Mouse (Mus musculus): ENCODE results near the gene Sec14l5. TPM values are rescaled to one million over a fixed set of nuclear protein-coding genes. Genes with fewer than 3 reads are reported as not detected.
A peak's percentile ranks its signal among the peaks of the same experiment; 100 is the strongest.

Sec14l5 gene
- polyA plus RNA-seq, 1 experiment from 2014 or later: not detected

- H3K27me3 ChIP-seq: peaks cover 9% of the 10 kb centered on the region
- TF ChIP-seq CTCF (IDR thresholded peaks at IDR 0.05): no peak
- DNase-seq (ENCODE audit: low read depth, low spot score) (no peak), ATAC-seq (no peak)
- in situ Hi-C loops (cut with MboI; ENCODE audit: low pct_unique_long_range_greater_than_20kb): no loop called here
- ChIA-PET POLR2A (no interaction called here), CTCF (no interaction called here)
Measured at GRCm38 (mm10) chr16:5184101-5184500, 37.2 kb downstream of the Sec14l5 start.

GRCm38 (mm10) chr16:5184956-5185355, 38.0 kb downstream of the Sec14l5 start:
- ATAC-seq (no peak), DNase-seq (ENCODE audit: low read depth, low spot score) (no peak)
- in situ Hi-C loops (cut with MboI; ENCODE audit: low pct_unique_long_range_greater_than_20kb): no loop called here
- TF ChIP-seq CTCF (IDR thresholded peaks at IDR 0.05): no peak
- CTCF ChIA-PET: no interaction called here
- peaks cover 14% of the 10 kb centered on the region for H3K27me3 ChIP-seq
- POLR2A ChIA-PET: no interaction called here

- ChIA-PET POLR2A (no interaction called here), CTCF (no interaction called here)
- H3K27me3 ChIP-seq: peaks cover 16% of the 10 kb centered on the region
- ATAC-seq (no peak), DNase-seq (ENCODE audit: low read depth, low spot score) (no peak)
- in situ Hi-C loops (cut with MboI; ENCODE audit: low pct_unique_long_range_greater_than_20kb): no loop called here
- TF ChIP-seq CTCF (IDR thresholded peaks at IDR 0.05): no peak
Measured at GRCm38 (mm10) chr16:5185691-5186090, 38.8 kb downstream of the Sec14l5 start.

- CTCF ChIA-PET: no interaction called here
- DNase-seq (ENCODE audit: low read depth, low spot score): no peak
- in situ Hi-C loops (cut with MboI; ENCODE audit: low pct_unique_long_range_greater_than_20kb): no loop called here
- ATAC-seq: no peak
- peaks cover 18% of the 10 kb centered on the region for H3K27me3 ChIP-seq
- no peak for TF ChIP-seq CTCF (IDR thresholded peaks at IDR 0.05)
- POLR2A ChIA-PET: no interaction called here
Measured at GRCm38 (mm10) chr16:5186234-5186633, 39.3 kb downstream of the Sec14l5 start.

GRCm38 (mm10) chr16:5195080-5195479, 48.2 kb downstream of the Sec14l5 start:
- ChIA-PET POLR2A (no interaction called here), CTCF (interaction anchor here (0.7 to 0.8 kb wide), 2 partner anchors 17 to 35 kb away, joined by 3 read pairs; no protein-coding TSS in a partner anchor)
- ATAC-seq: peak; percentile 73
- peaks cover 11% of the 10 kb centered on the region for H3K27me3 ChIP-seq
- no peak for DNase-seq (ENCODE audit: low read depth, low spot score)
- no peak for TF ChIP-seq CTCF (IDR thresholded peaks at IDR 0.05)
- in situ Hi-C loops (cut with MboI; ENCODE audit: low pct_unique_long_range_greater_than_20kb): no loop called here

- no peak for TF ChIP-seq CTCF (IDR thresholded peaks at IDR 0.05)
- POLR2A ChIA-PET: interaction anchor here (1.3 kb wide), 1 partner anchor 52 kb away, joined by 3 read pairs; no protein-coding TSS in a partner anchor
- DNase-seq (ENCODE audit: low read depth, low spot score) (no peak), ATAC-seq (peak; percentile 40)
- no peaks in the 10 kb centered on the region for H3K27me3 ChIP-seq
- CTCF ChIA-PET: interaction anchor here (0.8 to 2.5 kb wide), 8 partner anchors 14 to 140 kb away, joined by 3 to 10 read pairs (median 6); partner anchors contain the start of gene Alg1
- in situ Hi-C loops (cut with MboI; ENCODE audit: low pct_unique_long_range_greater_than_20kb): loop anchor here (5.0 to 10.0 kb wide), 2 partner anchors 35 to 262 kb away; no protein-coding TSS in a partner anchor
Measured at GRCm38 (mm10) chr16:5202681-5203080, 55.8 kb downstream of the Sec14l5 start.

- ChIA-PET POLR2A (no interaction called here), CTCF (interaction anchor here (0.8 to 2.5 kb wide), 8 partner anchors 13 to 141 kb away, joined by 3 to 10 read pairs (median 6); partner anchors contain the start of gene Alg1)
- DNase-seq (ENCODE audit: low read depth, low spot score): no peak
- H3K27me3 ChIP-seq: no peaks in the 10 kb centered on the region
- ATAC-seq: peak; percentile 24
- TF ChIP-seq CTCF (IDR thresholded peaks at IDR 0.05): no peak
- in situ Hi-C loops (cut with MboI; ENCODE audit: low pct_unique_long_range_greater_than_20kb): loop anchor here (5.0 to 10.0 kb wide), 2 partner anchors 34 to 262 kb away; no protein-coding TSS in a partner anchor
Measured at GRCm38 (mm10) chr16:5203200-5203599, 56.3 kb downstream of the Sec14l5 start.

GRCm38 (mm10) chr16:5203668-5204433, 56.9 kb downstream of the Sec14l5 start, which contains the start of gene Nagpa:
Gene Nagpa (minus strand): TSS chr16:5204012.
- TF ChIP-seq CTCF (IDR thresholded peaks at IDR 0.05): no peak
- DNase-seq (ENCODE audit: low read depth, low spot score) (peak; percentile 34), ATAC-seq (peak; percentile 80)
- ChIA-PET POLR2A (interaction anchor here (0.5 kb wide), 1 partner anchor 35 kb away, joined by 5 read pairs; no protein-coding TSS in a partner anchor), CTCF (interaction anchor here (1.0 to 2.5 kb wide), 5 partner anchors 13 to 51 kb away, joined by 3 to 10 read pairs (median 6); no protein-coding TSS in a partner anchor)
- no peaks in the 10 kb centered on the region for H3K27me3 ChIP-seq
- in situ Hi-C loops (cut with MboI; ENCODE audit: low pct_unique_long_range_greater_than_20kb): loop anchor here (5.0 to 10.0 kb wide), 2 partner anchors 33 to 261 kb away; no protein-coding TSS in a partner anchor

- in situ Hi-C loops (cut with MboI; ENCODE audit: low pct_unique_long_range_greater_than_20kb): loop anchor here (10.0 kb wide), 1 partner anchor 259 kb away; no protein-coding TSS in a partner anchor
- ChIA-PET POLR2A (no interaction called here), CTCF (no interaction called here)
- H3K27me3 ChIP-seq: no peaks in the 10 kb centered on the region
- ATAC-seq: no peak
- no peak for TF ChIP-seq CTCF (IDR thresholded peaks at IDR 0.05)
- DNase-seq (ENCODE audit: low read depth, low spot score): no peak
Measured at GRCm38 (mm10) chr16:5205431-5205970, 58.6 kb downstream of the Sec14l5 start.

GRCm38 (mm10) chr16:5206051-5206450, 59.1 kb downstream of the Sec14l5 start:
- H3K27me3 ChIP-seq: no peaks in the 10 kb centered on the region
- CTCF ChIA-PET: interaction anchor here (0.6 to 0.8 kb wide), 2 partner anchors 10 to 36 kb away, joined by 3 read pairs; no protein-coding TSS in a partner anchor
- no peak for TF ChIP-seq CTCF (IDR thresholded peaks at IDR 0.05)
- in situ Hi-C loops (cut with MboI; ENCODE audit: low pct_unique_long_range_greater_than_20kb): loop anchor here (10.0 kb wide), 1 partner anchor 259 kb away; no protein-coding TSS in a partner anchor
- POLR2A ChIA-PET: no interaction called here
- ATAC-seq (no peak), DNase-seq (ENCODE audit: low read depth, low spot score) (no peak)

- in situ Hi-C loops (cut with MboI; ENCODE audit: low pct_unique_long_range_greater_than_20kb): no loop called here
- ATAC-seq: no peak
- ChIA-PET CTCF (no interaction called here), POLR2A (no interaction called here)
- no peak for TF ChIP-seq CTCF (IDR thresholded peaks at IDR 0.05)
- H3K27me3 ChIP-seq: no peaks in the 10 kb centered on the region
- no peak for DNase-seq (ENCODE audit: low read depth, low spot score)
Measured at GRCm38 (mm10) chr16:5210365-5210764, 63.5 kb downstream of the Sec14l5 start.
